Mouse (Mus musculus) heart, postnatal 0 days (tissue): ENCODE data around the gene Hsd17b1. TPM values are rescaled to one million over a fixed set of nuclear protein-coding genes. Genes with fewer than 3 reads are reported as not detected.

ENCODE experiments used
- ATAC-seq: fragments of 200-750 bp; cut with Nextera tagmentation; 2 replicates; pipeline ENCODE4 v1.8.0; 2017; ENCODE audit warnings: low read depth, moderate number of reproducible peaks, moderate library complexity; ENCODE audit not compliant: insufficient read depth
- DNase-seq: peaks from one replicate; pipeline ENCODE4 v3.0.0-alpha.2; 2016; ENCODE audit warnings: low spot score
- H3K27ac ChIP-seq: fragments of 300-500 bp; sonication (generic); 2 replicates; pipeline ENCODE4 v1.5.1; 2014; ENCODE audit warnings: low read depth, mild to moderate bottlenecking
- H3K27me3 ChIP-seq: fragments of 300-500 bp; sonication (generic); 2 replicates; pipeline ENCODE4 v1.6.1; 2014; ENCODE audit warnings: low read length, mixed read lengths; ENCODE audit not compliant: control insufficient read depth, insufficient read depth
- H3K36me3 ChIP-seq: fragments of 300-500 bp; sonication (generic); replicated peaks from 2 replicates; pipeline ENCODE4 v1.6.1; 2014; ENCODE audit warnings: low read length, mixed read lengths; ENCODE audit not compliant: control insufficient read depth, insufficient read depth
- H3K4me1 ChIP-seq: fragments of 300-500 bp; sonication (generic); 2 replicates; pipeline ENCODE4 v1.6.1; 2014; ENCODE audit warnings: antibody characterized with exemption; ENCODE audit not compliant: control insufficient read depth, insufficient read depth
- H3K4me2 ChIP-seq: fragments of 300-500 bp; sonication (generic); 2 replicates; pipeline ENCODE4 v1.6.1; 2014; ENCODE audit warnings: low read depth, mild to moderate bottlenecking, low read length, moderate library complexity
- H3K4me3 ChIP-seq: fragments of 300-500 bp; sonication (generic); 2 replicates; pipeline ENCODE4 v1.5.1; 2014; ENCODE audit warnings: low read depth, low read length
- H3K9ac ChIP-seq: fragments of 300-500 bp; sonication (generic); replicated peaks from 2 replicates; pipeline ENCODE4 v1.6.1; 2014; ENCODE audit warnings: low read depth, low read length, mixed read lengths
- H3K9me3 ChIP-seq: fragments of 300-500 bp; sonication (generic); replicated peaks from 2 replicates; pipeline ENCODE4 v1.6.1; 2016; ENCODE audit warnings: low read length; ENCODE audit not compliant: control insufficient read depth
- CTCF ChIP-seq: IDR thresholded peaks from 2 replicates; pipeline ENCODE4 v1.5.1; 2016; ENCODE audit warnings: antibody characterized with exemption, control low read depth, low read depth
- EP300 ChIP-seq: IDR thresholded peaks from 2 replicates; pipeline ENCODE4 v1.6.1; 2016; ENCODE audit warnings: antibody characterized with exemption, low read depth
- WGBS: fragments of 180-500 bp; shearing (Covaris S2); extraction: QIAGEN DNeasy Blood & Tissue Kit; methylation state at CpG from one replicate; pipeline ENCODE4 v1.1.7; 2014; 5-methylcytosine and 5-hydroxymethylcytosine counted together
- polyA plus RNA-seq: library from polyadenylated mRNA; unstranded; fragments of >200 nt; fragmentation: Nextera tagmentation; extraction: Ambion mirVana; gene quantifications from 2 replicates; pipeline ENCODE4 v1.2.1, GENCODE M21; 2015
- total RNA-seq: library from RNA; depleted of rRNA; stranded (reverse); fragments of >200 nt; gene quantifications from 2 replicates; pipeline ENCODE4 v1.2.3, GENCODE M21; 2014; ENCODE audit warnings: low replicate concordance

Hsd17b1 gene
- total and polyA plus RNA-seq, 2 experiments from 2014 or later = not detected

GRCm38 (mm10) chr11:101095314-101096024 is 17.3 kb downstream of the Hsd17b1 start, which contains the start of gene Psmc3ip:
Psmc3ip (minus strand) TSS chr11:101095436.
- Histone ChIP-seq H3K9ac (peak within 1 kb of the TSS; percentile 86), H3K4me2 (peak within 1 kb of the TSS; percentile 88), H3K36me3 (peaks cover 71% of the 10 kb centered on the region), H3K4me1 (no peaks in the 10 kb centered on the region; the same call in 1 of the 2 replicates), H3K27ac (peak within 1 kb of the TSS; percentile 100), H3K4me3 (peak within 1 kb of the TSS; percentile 79), H3K27me3 (no peaks in the 10 kb centered on the region), H3K9me3 (no peaks in the 10 kb centered on the region)
- DNase-seq (peak; percentile 96), ATAC-seq (peak; percentile 95)
- WGBS = under 1% methylated on average over 43 of the region's 43 CpGs
- TF ChIP-seq EP300 (no peak), CTCF (peak; percentile 72)

- WGBS = 88% methylated on average over 8 of the region's 8 CpGs
- Histone ChIP-seq H3K4me1 (no peaks in the 10 kb centered on the region; the same call in 1 of the 2 replicates), H3K36me3 (peaks cover 71% of the 10 kb centered on the region), H3K9ac (no peak overlapping the region), H3K4me3 (no peak overlapping the region), H3K9me3 (no peaks in the 10 kb centered on the region), H3K27ac (no peak overlapping the region), H3K27me3 (no peaks in the 10 kb centered on the region), H3K4me2 (no peak overlapping the region)
- no peak for ATAC-seq
- no peak for DNase-seq
- TF ChIP-seq CTCF (no peak), EP300 (no peak)
Measured at GRCm38 (mm10) chr11:101098231-101098630, 20.0 kb downstream of the Hsd17b1 start.

- Histone ChIP-seq H3K9me3 (no peaks in the 10 kb centered on the region), H3K27ac (no peak overlapping the region), H3K27me3 (no peaks in the 10 kb centered on the region), H3K4me3 (no peak overlapping the region), H3K4me1 (no peaks in the 10 kb centered on the region), H3K9ac (no peak overlapping the region), H3K4me2 (no peak overlapping the region), H3K36me3 (peaks cover 70% of the 10 kb centered on the region)
- TF ChIP-seq CTCF (no peak), EP300 (no peak)
- DNase-seq = no peak
- ATAC-seq = no peak
- 80% methylated on average over 5 of the region's 5 CpGs for WGBS
Measured at GRCm38 (mm10) chr11:101103011-101103410, 24.8 kb downstream of the Hsd17b1 start.

- H3K9me3 ChIP-seq = no peaks in the 10 kb centered on the region
- no peak for DNase-seq
- no peak overlapping the region for H3K4me3 ChIP-seq
- H3K9ac ChIP-seq = no peak overlapping the region
- TF ChIP-seq EP300 = no peak
- no peak for TF ChIP-seq CTCF
- no peak overlapping the region for H3K27ac ChIP-seq
- H3K27me3 ChIP-seq = no peaks in the 10 kb centered on the region
- no peaks in the 10 kb centered on the region for H3K4me1 ChIP-seq
- H3K36me3 ChIP-seq = peaks cover 19% of the 10 kb centered on the region
- H3K4me2 ChIP-seq = no peak overlapping the region
- WGBS = 77% methylated on average over 4 of the region's 4 CpGs
- no peak for ATAC-seq
Measured at GRCm38 (mm10) chr11:101109351-101109750, 31.1 kb downstream of the Hsd17b1 start.

- H3K4me3 ChIP-seq = no peak overlapping the region
- no peak for ATAC-seq
Measured at GRCm38 (mm10) chr11:101110708-101111107, 32.5 kb downstream of the Hsd17b1 start.

GRCm38 (mm10) chr11:101111178-101111577 is 33.0 kb downstream of the Hsd17b1 start:
- H3K4me2 ChIP-seq = no peak overlapping the region
- no peaks in the 10 kb centered on the region for H3K4me1 ChIP-seq
- DNase-seq = no peak
- no peak for ATAC-seq
- H3K9me3 ChIP-seq = no peaks in the 10 kb centered on the region
- H3K27me3 ChIP-seq = no peaks in the 10 kb centered on the region
- no peak overlapping the region for H3K9ac ChIP-seq
- no peak for TF ChIP-seq CTCF
- H3K4me3 ChIP-seq = no peak overlapping the region
- WGBS = 90% methylated on average over 4 of the region's 4 CpGs
- no peak overlapping the region for H3K27ac ChIP-seq
- H3K36me3 ChIP-seq = peaks cover 6% of the 10 kb centered on the region

More at GRCm38 (mm10) chr11:101110708-101111107, 32.5 kb downstream of the Hsd17b1 start:
- Histone ChIP-seq H3K27me3 (no peaks in the 10 kb centered on the region), H3K4me2 (no peak overlapping the region), H3K27ac (no peak overlapping the region), H3K9ac (no peak overlapping the region), H3K4me1 (no peaks in the 10 kb centered on the region), H3K36me3 (peaks cover 6% of the 10 kb centered on the region; the same call in 1 of the 2 replicates), H3K9me3 (no peaks in the 10 kb centered on the region)
- DNase-seq = no peak
- TF ChIP-seq CTCF = no peak
- TF ChIP-seq EP300 = no peak
- 58% methylated on average over 5 of the region's 5 CpGs for WGBS
